Mouse (Mus musculus) myocyte (in vitro differentiated cells): ENCODE data around the gene Gm37240.

Experiments
- CEBPB ChIP-seq: IDR thresholded peaks from 2 replicates; pipeline ENCODE4 v1.6.1; 2011; ENCODE audit warnings: mild to moderate bottlenecking, moderate library complexity; ENCODE audit not compliant: poor library complexity, insufficient read depth, severe bottlenecking
- E2F4 ChIP-seq: IDR thresholded peaks from one replicate; pipeline ENCODE4 v1.6.1; 2011; ENCODE audit warnings: mild to moderate bottlenecking, control low read depth, moderate library complexity; ENCODE audit not compliant: insufficient read depth
- MAX ChIP-seq: IDR thresholded peaks from one replicate; pipeline ENCODE4 v1.6.1; 2011; ENCODE audit warnings: low read depth, mild to moderate bottlenecking, control low read depth
- MYOD1 ChIP-seq, 3 experiments: IDR thresholded peaks; one replicate each; pipeline ENCODE4 v1.6.1; 2011; ENCODE audit warnings: control low read depth in 2 of 3, low read depth in 2 of 3, mild to moderate bottlenecking in 2 of 3, moderate library complexity in 1 of 3; ENCODE audit not compliant: insufficient read length in 2 of 3, control insufficient read depth in 1 of 3
- POLR2A ChIP-seq: IDR thresholded peaks from one replicate; pipeline ENCODE4 v1.6.1; 2011; ENCODE audit warnings: low read depth, mild to moderate bottlenecking, control low read depth, moderate library complexity; ENCODE audit not compliant: insufficient read length
- POLR2AphosphoS2 ChIP-seq: IDR thresholded peaks from one replicate; pipeline ENCODE4 v1.6.1; 2011; ENCODE audit warnings: low read depth, control low read depth; ENCODE audit not compliant: insufficient read length
- REST ChIP-seq: IDR thresholded peaks from one replicate; pipeline ENCODE4 v1.6.1; 2011; ENCODE audit warnings: mild to moderate bottlenecking, control low read depth, moderate library complexity; ENCODE audit not compliant: insufficient read depth, insufficient read length
- SRF ChIP-seq: IDR thresholded peaks from one replicate; pipeline ENCODE4 v1.6.1; 2011; ENCODE audit warnings: low read depth; ENCODE audit not compliant: control insufficient read depth, insufficient read length
- TCF12 ChIP-seq: IDR thresholded peaks from one replicate; pipeline ENCODE4 v1.6.1; 2011; ENCODE audit warnings: mild to moderate bottlenecking, control low read depth; ENCODE audit not compliant: poor library complexity, insufficient read depth, severe bottlenecking
- TCF3 ChIP-seq: IDR thresholded peaks from one replicate; pipeline ENCODE4 v1.6.1; 2011; ENCODE audit warnings: low read depth, control low read depth; ENCODE audit not compliant: insufficient read length
- USF1 ChIP-seq: IDR thresholded peaks from one replicate; pipeline ENCODE4 v1.6.1; 2011; ENCODE audit warnings: low read depth, mild to moderate bottlenecking, control low read depth, moderate library complexity

DNA sequence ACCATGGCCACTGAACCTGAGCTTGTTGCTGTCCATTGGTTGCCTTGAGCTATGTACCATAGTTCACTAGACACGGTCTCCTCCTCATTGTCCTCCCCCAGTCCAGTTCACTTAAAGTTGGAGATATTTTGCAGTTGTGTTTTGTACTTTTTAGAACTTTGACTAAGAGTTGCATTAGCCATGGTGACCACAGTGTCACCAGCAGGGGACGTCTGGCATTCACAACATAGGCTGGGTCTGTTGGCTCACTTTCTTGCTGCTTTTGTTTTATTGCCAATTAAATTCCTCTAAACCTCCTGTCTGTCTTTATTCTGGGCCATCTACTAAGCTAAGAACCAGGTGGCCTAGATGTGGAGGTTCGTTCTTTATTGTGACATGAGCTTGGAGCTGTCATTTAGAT is 1150.2 kb downstream of the Gm37240 start:
- TF ChIP-seq POLR2A (no peak), USF1 (no peak), MYOD1 (IDR thresholded peaks at IDR 0.05; ENCODE audit: control insufficient read depth in 1 of 3, insufficient read length in 2 of 3, low read depth in 2 of 3) (no peak), POLR2AphosphoS2 (no peak), CEBPB (no peak), TCF3 (no peak), REST (no peak), TCF12 (no peak), MAX (no peak), SRF (no peak), E2F4 (no peak)
